Mouse (Mus musculus): ENCODE measurements around the gene Srgn.

GRCm38 (mm10) chr10:62532832-62533231 is 5.6 kb upstream of the Srgn start:
- TF ChIP-seq MAX (IDR thresholded peaks at IDR 0.05) (no peak), CTCF (IDR thresholded peaks at IDR 0.05; ENCODE audit: control insufficient read depth, insufficient read depth, insufficient read length) (no peak), USF1 (IDR thresholded peaks at IDR 0.05; ENCODE audit: low read depth) (peak; percentile 43), CEBPB (IDR thresholded peaks at IDR 0.05; ENCODE audit: low read depth) (no peak)
